Mouse (Mus musculus) liver, embryonic 11.5 days (tissue): Measurements from ENCODE around the gene Ndrg4. TPM values are rescaled to one million over a fixed set of nuclear protein-coding genes. Genes with fewer than 3 reads are reported as not detected.

Experiments
- microRNA-seq: library from miRNA; unstranded; fragments of <30 nt; microRNA quantifications from one replicate; pipeline ENCODE4, GENCODE M21; 2017; ENCODE audit warnings: borderline number of aligned reads
- polyA plus RNA-seq: library from polyadenylated mRNA; unstranded; fragments of >200 nt; fragmentation: Nextera tagmentation; extraction: Ambion mirVana; gene quantifications from 2 replicates; pipeline ENCODE4 v1.2.1, GENCODE M21; 2014

Gene Ndrg4
- polyA plus RNA-seq, 1 experiment from 2014 or later, result 4.7 TPM

Small RNA genes within 50 kb of the gene (microRNA-seq; reads per million reads assigned to microRNA genes)
- gene Mir7073, result 5.3 reads per million, percentile 13 among the genes with 10 or more reads in this experiment

Other genes with a start within 250 kb of the Ndrg4 start
- gene Cfap20, start 242.1 kb upstream of the Ndrg4 start, polyA plus RNA-seq, result 78.7 and 82.2 TPM in 2 replicates
- 13.0 and 15.4 TPM in 2 replicates for gene Csnk2a2, start 186.9 kb upstream of the Ndrg4 start, polyA plus RNA-seq
- gene Ccdc113, start 142.9 kb upstream of the Ndrg4 start, polyA plus RNA-seq, result not detected in 2 replicates
- gene Prss54, start 100.6 kb upstream of the Ndrg4 start, polyA plus RNA-seq, result not detected in 2 replicates
- gene Gins3, start 43.5 kb upstream of the Ndrg4 start, polyA plus RNA-seq, result 19.6 and 21.8 TPM in 2 replicates
- gene Setd6, start 38.9 kb downstream of the Ndrg4 start, polyA plus RNA-seq, result 34.1 and 36.0 TPM in 2 replicates
- 94.4 and 102 TPM in 2 replicates for gene Cnot1, start 130.5 kb downstream of the Ndrg4 start, polyA plus RNA-seq
- gene Sap18b, start 148.4 kb downstream of the Ndrg4 start, polyA plus RNA-seq, result 458 and 484 TPM in 2 replicates
- gene Slc38a7, start 176.6 kb downstream of the Ndrg4 start, polyA plus RNA-seq, result 13.8 and 14.8 TPM in 2 replicates
- gene Got2, start 211.6 kb downstream of the Ndrg4 start, polyA plus RNA-seq, result 153 and 158 TPM in 2 replicates